Mouse (Mus musculus): ENCODE results near the gene Ndel1.

Gene Ndel1

GRCm38 (mm10) chr11:68853611-68854401 lies 17.9 kb downstream of the Ndel1 start:
- in situ Hi-C loops (cut with MboI; ENCODE audit: unreplicated experiment in 2 of 2) = no loop called here

- in situ Hi-C loops (cut with MboI; ENCODE audit: unreplicated experiment in 2 of 2) = no loop called here
Measured at GRCm38 (mm10) chr11:68852932-68853409, 18.7 kb downstream of the Ndel1 start.

GRCm38 (mm10) chr11:68852486-68852901 lies 19.2 kb downstream of the Ndel1 start:
- in situ Hi-C loops (cut with MboI; ENCODE audit: unreplicated experiment in 2 of 2) = no loop called here

- in situ Hi-C loops (cut with MboI; ENCODE audit: unreplicated experiment in 2 of 2) = no loop called here
Measured at GRCm38 (mm10) chr11:68851644-68852485, 19.8 kb downstream of the Ndel1 start.

GRCm38 (mm10) chr11:68850862-68851261 lies 20.8 kb downstream of the Ndel1 start:
- in situ Hi-C loops (cut with MboI; ENCODE audit: unreplicated experiment in 2 of 2) = no loop called here

GRCm38 (mm10) chr11:68839606-68840005 lies 32.1 kb downstream of the Ndel1 start:
- in situ Hi-C loops (cut with MboI; ENCODE audit: unreplicated experiment in 2 of 2) = no loop called here

GRCm38 (mm10) chr11:68835034-68835433 lies 36.6 kb downstream of the Ndel1 start:
- in situ Hi-C loops (cut with MboI; ENCODE audit: unreplicated experiment in 2 of 2) = no loop called here

- in situ Hi-C loops (cut with MboI; ENCODE audit: unreplicated experiment in 2 of 2) = loop anchor here in 1 of 2 experiments (5.0 kb wide), 1 partner anchor 44 kb away; no protein-coding TSS in a partner anchor
Measured at GRCm38 (mm10) chr11:68833593-68833992, 38.1 kb downstream of the Ndel1 start.

- in situ Hi-C loops (cut with MboI; ENCODE audit: unreplicated experiment in 2 of 2) = loop anchor here in 1 of 2 experiments (5.0 kb wide), 1 partner anchor 45 kb away; no protein-coding TSS in a partner anchor
Measured at GRCm38 (mm10) chr11:68832793-68833192, 38.9 kb downstream of the Ndel1 start.

GRCm38 (mm10) chr11:68831580-68831979 lies 40.1 kb downstream of the Ndel1 start:
- in situ Hi-C loops (cut with MboI; ENCODE audit: unreplicated experiment in 2 of 2) = loop anchor here in 1 of 2 experiments (5.0 kb wide), 1 partner anchor 46 kb away; no protein-coding TSS in a partner anchor

GRCm38 (mm10) chr11:68826735-68827134 lies 44.9 kb downstream of the Ndel1 start:
- in situ Hi-C loops (cut with MboI; ENCODE audit: unreplicated experiment in 2 of 2) = no loop called here

- in situ Hi-C loops (cut with MboI; ENCODE audit: unreplicated experiment in 2 of 2) = loop anchor here in 1 of 2 experiments (25.0 kb wide), 1 partner anchor 835 kb away; no protein-coding TSS in a partner anchor
Measured at GRCm38 (mm10) chr11:68822326-68822725, 49.3 kb downstream of the Ndel1 start.

GRCm38 (mm10) chr11:68819226-68819805 lies 52.3 kb downstream of the Ndel1 start:
- in situ Hi-C loops (cut with MboI; ENCODE audit: unreplicated experiment in 2 of 2) = loop anchor here in 1 of 2 experiments (25.0 kb wide), 1 partner anchor 832 kb away; no protein-coding TSS in a partner anchor

- in situ Hi-C loops (cut with MboI; ENCODE audit: unreplicated experiment in 2 of 2) = loop anchor here in 1 of 2 experiments (25.0 kb wide), 1 partner anchor 831 kb away; no protein-coding TSS in a partner anchor
Measured at GRCm38 (mm10) chr11:68818416-68818815, 53.2 kb downstream of the Ndel1 start.

GRCm38 (mm10) chr11:68811881-68812577 lies 59.6 kb downstream of the Ndel1 start:
- in situ Hi-C loops (cut with MboI; ENCODE audit: unreplicated experiment in 2 of 2) = loop anchor here in 1 of 2 experiments (25.0 kb wide), 1 partner anchor 825 kb away; no protein-coding TSS in a partner anchor

- in situ Hi-C loops (cut with MboI; ENCODE audit: unreplicated experiment in 2 of 2) = loop anchor here (5.0 to 25.0 kb wide), 7 partner anchors 70 to 820 kb away; partner anchors contain the start of gene Ccdc42 (in 2 of the 2)
Measured at GRCm38 (mm10) chr11:68807787-68808186, 63.9 kb downstream of the Ndel1 start.

GRCm38 (mm10) chr11:68805148-68805547 lies 66.5 kb downstream of the Ndel1 start:
- in situ Hi-C loops (cut with MboI; ENCODE audit: unreplicated experiment in 2 of 2) = loop anchor here (5.0 to 25.0 kb wide), 7 partner anchors 72 to 818 kb away; partner anchors contain the start of gene Ccdc42 (in 2 of the 2)

- in situ Hi-C loops (cut with MboI; ENCODE audit: unreplicated experiment in 2 of 2) = loop anchor here in 1 of 2 experiments (5.0 kb wide), 1 partner anchor 56 kb away; no protein-coding TSS in a partner anchor
Measured at GRCm38 (mm10) chr11:68798258-68798657, 73.4 kb downstream of the Ndel1 start.

- in situ Hi-C loops (cut with MboI; ENCODE audit: unreplicated experiment in 2 of 2) = no loop called here
Measured at GRCm38 (mm10) chr11:68791794-68792193, 79.9 kb downstream of the Ndel1 start.
